Mouse (Mus musculus) heart, embryonic 15.5 days (tissue): ENCODE data around the gene Cd4. TPM values are rescaled to one million over a fixed set of nuclear protein-coding genes. Genes with fewer than 3 reads are reported as not detected.

Source experiments
- ATAC-seq: fragments of 200-750 bp; cut with Nextera tagmentation; replicated peaks from 2 replicates; pipeline ENCODE4 v1.8.0; 2017; ENCODE audit warnings: low read depth, moderate TSS enrichment; ENCODE audit not compliant: insufficient number of reproducible peaks, insufficient read depth, low FRiP score
- H3K27ac ChIP-seq: fragments of 300-500 bp; sonication (generic); 2 replicates; pipeline ENCODE4 v1.5.1; 2015; ENCODE audit warnings: mild to moderate bottlenecking, inconsistent platforms
- H3K27me3 ChIP-seq: fragments of 300-500 bp; sonication (generic); 2 replicates; pipeline ENCODE4 v1.6.1; 2015; ENCODE audit warnings: inconsistent platforms
- H3K36me3 ChIP-seq: fragments of 300-500 bp; sonication (generic); 2 replicates; pipeline ENCODE4 v1.6.1; 2015; ENCODE audit warnings: mild to moderate bottlenecking, inconsistent platforms
- H3K4me1 ChIP-seq: fragments of 300-500 bp; sonication (generic); replicated peaks from 2 replicates; pipeline ENCODE4 v1.6.1; 2015; ENCODE audit warnings: inconsistent platforms
- H3K4me2 ChIP-seq: fragments of 300-500 bp; sonication (generic); 2 replicates; pipeline ENCODE4 v1.6.1; 2015; ENCODE audit warnings: inconsistent platforms, mild to moderate bottlenecking, moderate library complexity
- H3K4me3 ChIP-seq: fragments of 300-500 bp; sonication (generic); 2 replicates; pipeline ENCODE4 v1.5.1; 2015; ENCODE audit warnings: mild to moderate bottlenecking, inconsistent platforms
- H3K9ac ChIP-seq: fragments of 300-500 bp; sonication (generic); 2 replicates; pipeline ENCODE4 v1.6.1; 2015; ENCODE audit warnings: mild to moderate bottlenecking, inconsistent platforms
- H3K9me3 ChIP-seq: fragments of 300-500 bp; sonication (generic); replicated peaks from 2 replicates; pipeline ENCODE4 v1.6.1; 2016; ENCODE audit warnings: inconsistent platforms
- WGBS: fragments of 180-500 bp; shearing (Covaris S2); methylation state at CpG from one replicate; pipeline ENCODE4 v1.1.7; 2015; ENCODE audit warnings: mixed read lengths; 5-methylcytosine and 5-hydroxymethylcytosine counted together
- polyA plus RNA-seq: library from polyadenylated mRNA; unstranded; fragments of >200 nt; fragmentation: Nextera tagmentation; extraction: Ambion mirVana; gene quantifications from 2 replicates; pipeline ENCODE4 v1.2.1, GENCODE M21; 2015

Cd4 gene
- polyA plus RNA-seq, 1 experiment from 2014 or later: 0.05 TPM

DNA sequence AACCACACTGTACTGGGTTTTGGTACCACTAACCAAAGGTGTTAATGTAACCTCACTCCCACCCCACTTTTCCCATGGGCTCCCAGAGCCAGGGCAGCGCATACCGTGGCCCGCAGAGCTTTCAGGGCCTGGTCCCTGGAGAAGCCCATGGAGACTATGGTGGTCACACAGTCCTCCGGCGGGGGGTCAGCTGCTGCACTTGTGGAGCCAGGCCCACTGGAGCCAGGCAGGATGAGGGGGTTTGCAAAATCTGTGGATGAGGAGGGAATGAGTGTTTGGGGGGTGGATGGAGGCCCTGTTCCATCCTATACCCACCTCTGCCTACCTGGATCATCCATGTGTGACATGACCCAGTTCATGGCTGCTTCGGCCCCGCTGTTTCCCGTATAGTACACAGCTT, 70.5 kb downstream of the Cd4 start:
- 94% methylated on average over 8 of the region's 8 CpGs for WGBS
- H3K4me3 ChIP-seq: no peak overlapping the region

DNA sequence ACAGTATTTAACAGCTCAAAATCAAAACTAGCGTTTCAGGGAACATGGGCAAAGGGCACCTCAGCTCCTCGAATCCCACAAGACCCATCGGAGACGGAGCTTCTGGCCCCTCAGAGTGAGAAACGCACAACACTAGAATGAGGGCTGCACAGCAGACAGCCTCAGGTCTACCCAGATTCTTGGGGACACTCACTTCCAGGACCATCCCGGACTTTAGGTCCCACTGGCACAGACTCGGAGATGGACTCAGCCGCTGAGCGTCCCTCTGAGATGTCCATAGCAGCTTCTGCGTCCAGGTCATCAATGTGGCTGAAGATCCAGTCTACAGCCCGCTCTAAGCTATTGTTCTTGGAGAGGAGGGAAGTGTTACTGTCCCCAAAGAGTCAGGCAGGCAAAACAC, 70.9 kb downstream of the Cd4 start:
- H3K27ac ChIP-seq: no peak overlapping the region

More for the DNA sequence above, 70.5 kb downstream of the Cd4 start:
- peaks cover 16% of the 10 kb centered on the region for H3K4me1 ChIP-seq
- H3K27me3 ChIP-seq: no peaks in the 10 kb centered on the region
- H3K27ac ChIP-seq: no peak overlapping the region
- H3K9me3 ChIP-seq: no peaks in the 10 kb centered on the region
- peaks cover 74% of the 10 kb centered on the region for H3K36me3 ChIP-seq
- no peak for ATAC-seq
- H3K9ac ChIP-seq: no peak overlapping the region
- H3K4me2 ChIP-seq: no peak overlapping the region

DNA sequence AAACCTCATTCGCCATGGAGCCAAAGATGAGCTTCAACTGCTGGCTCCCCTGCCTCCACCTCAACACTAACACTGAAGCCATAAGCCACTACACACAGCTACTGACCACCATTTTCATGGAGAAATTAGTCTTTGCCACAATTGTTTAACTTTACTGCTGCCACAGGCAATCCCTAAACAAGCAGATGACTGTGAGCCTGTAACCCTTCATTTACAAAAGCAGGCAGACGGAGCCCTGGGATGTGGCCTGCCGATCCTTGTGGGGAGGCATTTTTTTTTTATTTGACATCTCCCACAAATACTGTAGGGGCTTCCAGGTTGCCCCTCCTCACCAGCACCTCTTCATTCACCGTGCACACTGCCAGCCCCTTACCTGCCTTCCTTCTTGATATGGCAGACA, 71.4 kb downstream of the Cd4 start:
- WGBS: 90% methylated on average over 4 of the region's 4 CpGs
- H3K4me3 ChIP-seq: no peak overlapping the region
- ATAC-seq: no peak
- no peaks in the 10 kb centered on the region for H3K9me3 ChIP-seq
- H3K9ac ChIP-seq: no peak overlapping the region
- no peak overlapping the region for H3K4me2 ChIP-seq
- no peaks in the 10 kb centered on the region for H3K27me3 ChIP-seq
- H3K4me1 ChIP-seq: peaks cover 24% of the 10 kb centered on the region
- no peak overlapping the region for H3K27ac ChIP-seq
- peaks cover 71% of the 10 kb centered on the region for H3K36me3 ChIP-seq

More for the DNA sequence above, 70.9 kb downstream of the Cd4 start:
- peaks cover 21% of the 10 kb centered on the region for H3K4me1 ChIP-seq
- H3K36me3 ChIP-seq: peaks cover 71% of the 10 kb centered on the region
- no peaks in the 10 kb centered on the region for H3K9me3 ChIP-seq
- H3K4me3 ChIP-seq: no peak overlapping the region
- WGBS: 96% methylated on average over 11 of the region's 11 CpGs
- no peaks in the 10 kb centered on the region for H3K27me3 ChIP-seq
- no peak for ATAC-seq
- H3K4me2 ChIP-seq: no peak overlapping the region
- no peak overlapping the region for H3K9ac ChIP-seq

DNA sequence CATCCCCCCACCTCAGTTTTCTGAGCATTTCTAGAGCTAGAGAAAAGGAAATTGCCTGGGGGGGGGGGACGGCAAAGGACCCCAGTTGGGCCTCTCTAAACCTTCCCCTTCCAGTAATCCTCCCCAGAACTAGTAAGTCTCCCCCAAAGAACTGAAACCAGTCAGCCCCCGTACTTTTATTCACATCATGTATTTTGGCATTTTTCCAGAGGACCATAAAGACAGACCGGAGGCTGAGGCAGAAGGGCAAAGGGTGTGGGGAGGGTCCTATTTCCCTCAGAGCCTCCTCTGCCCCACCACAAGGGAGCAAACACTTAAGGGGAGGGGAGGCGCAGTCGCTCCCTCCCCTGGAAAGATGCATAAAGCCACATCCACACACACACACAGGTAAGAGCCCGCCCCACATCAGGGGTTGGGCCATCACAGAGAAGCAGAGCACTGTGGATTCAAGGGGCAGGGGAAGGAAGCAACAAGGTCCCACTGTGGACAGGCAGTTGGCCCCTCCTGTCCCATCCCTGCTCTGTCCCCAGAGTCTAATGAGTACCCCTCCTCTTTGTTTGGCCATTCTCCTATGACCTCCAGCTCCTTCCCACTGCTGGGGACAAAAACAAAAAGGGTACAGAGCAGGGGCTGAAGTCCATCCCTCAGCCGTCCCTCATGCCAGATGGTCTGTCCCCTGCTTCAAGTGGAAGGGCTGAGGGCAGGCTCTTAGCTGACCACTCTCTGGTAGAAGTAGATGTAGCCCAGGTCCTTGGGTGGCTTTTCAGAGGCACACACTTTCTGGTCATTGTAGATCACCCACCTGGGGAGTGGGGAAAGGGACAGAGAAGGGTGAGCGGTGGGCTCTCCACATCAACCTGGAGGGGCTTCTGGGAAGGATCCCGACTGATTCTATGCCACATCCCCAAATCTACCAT, 72.9 kb downstream of the Cd4 start:
- 0 out of 2 replicates have a peak overlapping the region, but pooled peaks have one; percentile 98 for H3K27ac ChIP-seq
- ATAC-seq: no peak

More for the DNA sequence above, 72.9 kb downstream of the Cd4 start:
- 68% methylated on average over 9 of the region's 9 CpGs for WGBS
- no peaks in the 10 kb centered on the region for H3K9me3 ChIP-seq
- no peaks in the 10 kb centered on the region for H3K27me3 ChIP-seq
- H3K4me2 ChIP-seq: peak overlapping the region; percentile 73
- peaks cover 33% of the 10 kb centered on the region for H3K4me1 ChIP-seq
- peaks cover 71% of the 10 kb centered on the region for H3K36me3 ChIP-seq
- H3K9ac ChIP-seq: no peak overlapping the region
- no peak overlapping the region for H3K4me3 ChIP-seq

Other genes starting within 250 kb of the Cd4 start
- 41.0 and 53.6 TPM in 2 replicates for gene Lpcat3, start 225.2 kb downstream of the Cd4 start, polyA plus RNA-seq
- gene Emg1, start 176.0 kb downstream of the Cd4 start, polyA plus RNA-seq: 108 and 121 TPM in 2 replicates
- 307 and 324 TPM in 2 replicates for gene Phb2, start 175.9 kb downstream of the Cd4 start, polyA plus RNA-seq
- gene Ptpn6, start 149.5 kb downstream of the Cd4 start, polyA plus RNA-seq: 5.6 and 21.1 TPM in 2 replicates
- gene Grcc10, start 146.8 kb downstream of the Cd4 start, polyA plus RNA-seq: 387 and 416 TPM in 2 replicates
- not detected in 2 replicates for gene Gm45234, start 132.2 kb downstream of the Cd4 start, polyA plus RNA-seq
- gene Atn1, start 131.7 kb downstream of the Cd4 start, polyA plus RNA-seq: 9.3 and 11.7 TPM in 2 replicates
- gene Eno2, start 118.5 kb downstream of the Cd4 start, polyA plus RNA-seq: 2.7 and 4.3 TPM in 2 replicates
- 0.83 and 1.0 TPM in 2 replicates for gene Lrrc23, start 108.5 kb downstream of the Cd4 start, polyA plus RNA-seq
- 7.0 and 9.8 TPM in 2 replicates for gene Spsb2, start 79.6 kb downstream of the Cd4 start, polyA plus RNA-seq
- 1,247 and 1,352 TPM in 2 replicates for gene Tpi1, start 73.9 kb downstream of the Cd4 start, polyA plus RNA-seq
- gene Usp5, start 58.7 kb downstream of the Cd4 start, polyA plus RNA-seq: 87.2 and 114 TPM in 2 replicates
- gene Cdca3, start 58.7 kb downstream of the Cd4 start, polyA plus RNA-seq: 117 and 128 TPM in 2 replicates
- 4.9 and 5.2 TPM in 2 replicates for gene Gnb3, start 47.9 kb downstream of the Cd4 start, polyA plus RNA-seq
- 14.0 and 24.2 TPM in 2 replicates for gene P3h3, start 30.5 kb downstream of the Cd4 start, polyA plus RNA-seq
- gene Gpr162, start 24.2 kb downstream of the Cd4 start, polyA plus RNA-seq: 2.2 and 2.4 TPM in 2 replicates
- gene Lag3, start 23.5 kb upstream of the Cd4 start, polyA plus RNA-seq: 1.2 and 1.7 TPM in 2 replicates
- gene Ptms, start 31.9 kb upstream of the Cd4 start, polyA plus RNA-seq: 255 and 294 TPM in 2 replicates
- gene Mlf2, start 43.2 kb upstream of the Cd4 start, polyA plus RNA-seq: 358 and 371 TPM in 2 replicates
- 129 and 139 TPM in 2 replicates for gene Cops7a, start 77.3 kb upstream of the Cd4 start, polyA plus RNA-seq
- 0.62 and 1.1 TPM in 2 replicates for gene Pianp, start 108.5 kb upstream of the Cd4 start, polyA plus RNA-seq
- gene Zfp384, start 120.9 kb upstream of the Cd4 start, polyA plus RNA-seq: 9.0 and 12.4 TPM in 2 replicates
- 79.2 and 83.1 TPM in 2 replicates for gene Ing4, start 151.5 kb upstream of the Cd4 start, polyA plus RNA-seq
- gene Acrbp, start 161.5 kb upstream of the Cd4 start, polyA plus RNA-seq: 5.2 and 7.1 TPM in 2 replicates
- 0.35 and 0.90 TPM in 2 replicates for gene Lpar5, start 179.7 kb upstream of the Cd4 start, polyA plus RNA-seq
- gene Chd4, start 207.8 kb upstream of the Cd4 start, polyA plus RNA-seq: 61.1 and 63.4 TPM in 2 replicates
- 35.0 and 43.6 TPM in 2 replicates for gene Nop2, start 243.7 kb upstream of the Cd4 start, polyA plus RNA-seq